Mouse (Mus musculus): Measurements from ENCODE around the gene Cemip2. TPM values are rescaled to one million over a fixed set of nuclear protein-coding genes. Genes with fewer than 3 reads are reported as not detected.

The Cemip2 gene
- total RNA-seq, 2 experiments from 2014 or later: 6.4 to 7.7 TPM

GRCm38 (mm10) chr19:21898015-21898939 lies 120.1 kb downstream of the Cemip2 start:
- intact Hi-C loops (cut with DNase I; ENCODE audit: low total_unique reads): no loop called here
- DNase-seq: no peak

Other genes starting within 250 kb of the Cemip2 start
- gene 1110059E24Rik, start 125.4 kb upstream of the Cemip2 start, total RNA-seq (2021): 10 to 100 TPM; 11.9 to 12.2 TPM
- 10 to 100 TPM; 20.7 to 23.0 TPM for gene Abhd17b, start 125.2 kb upstream of the Cemip2 start, total RNA-seq (2021)

Data from gastrocnemius, postnatal 14 days (tissue).